20 mouse cellular contexts compared by ENCODE assay signal in the genomic region with DNA sequence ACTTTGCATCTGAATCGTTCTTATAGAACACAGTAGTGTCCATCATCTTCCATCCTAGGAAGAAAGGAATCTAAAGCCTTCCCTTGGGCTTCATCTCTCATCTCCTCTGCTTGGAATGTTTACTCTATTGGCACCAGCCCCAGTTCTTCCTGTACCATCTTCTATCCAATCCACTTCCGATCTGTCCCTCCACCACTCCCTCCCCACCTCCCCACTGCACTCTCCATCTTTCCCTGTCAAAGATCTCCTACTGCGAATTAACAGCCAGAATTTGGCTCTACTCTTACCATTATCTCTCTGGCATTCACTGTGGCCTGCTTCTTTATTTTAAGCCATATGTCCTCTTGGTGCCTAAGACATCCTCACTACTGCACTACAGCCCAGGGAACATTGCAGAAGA. TPM values are rescaled to one million over a fixed set of nuclear protein-coding genes. Genes with fewer than 3 reads are reported as not detected.
"Had no signal": no experiment of that assay in that cellular context is flagged by ENCODE, and none has a peak within 500 bp of the region (broad histone marks: within the 10 kb centered on the region; RNA-seq: fewer than 3 reads in every experiment).

No protein-coding gene starts in this region.

- H3K36me3 ChIP-seq: limb, embryonic 15.5 days; liver, embryonic 12.5 days; midbrain, embryonic 15.5 days; neural tube, embryonic 12.5 days; stomach, embryonic 15.5 days had no signal

- H3K9me3 ChIP-seq: limb, embryonic 15.5 days; liver, embryonic 12.5 days; midbrain, embryonic 15.5 days; neural tube, embryonic 12.5 days; stomach, embryonic 15.5 days had no signal

- DNase-seq: kidney, postnatal 36 days; lung, embryonic 14.5 days; lung, postnatal 10 days; lung, postnatal 4 days; right cerebral cortex, postnatal 4 days; spleen, adult 18-20 months; thymus, adult 2 months; thymus, postnatal 25 days had no signal

- H3K4me3 ChIP-seq: layer of hippocampus, adult 2 months; limb, embryonic 15.5 days; liver, embryonic 12.5 days; midbrain, embryonic 15.5 days; neural tube, embryonic 12.5 days; stomach, embryonic 15.5 days had no signal

- H3K4me1 ChIP-seq: limb, embryonic 15.5 days; liver, embryonic 12.5 days; midbrain, embryonic 15.5 days; neural tube, embryonic 12.5 days; stomach, embryonic 15.5 days had no signal

- H3K27me3 ChIP-seq: limb, embryonic 15.5 days; liver, embryonic 12.5 days; midbrain, embryonic 15.5 days; neural tube, embryonic 12.5 days; stomach, embryonic 15.5 days had no signal

- ATAC-seq: liver, embryonic 12.5 days; midbrain, embryonic 15.5 days had no signal

- H3K9ac ChIP-seq: limb, embryonic 15.5 days; liver, embryonic 12.5 days; lung, embryonic 14.5 days; midbrain, embryonic 15.5 days; neural tube, embryonic 12.5 days; stomach, embryonic 15.5 days had no signal

- H3K27ac ChIP-seq: kidney, postnatal 0 days; layer of hippocampus, adult 2 months; limb, embryonic 15.5 days; liver, embryonic 12.5 days; midbrain, embryonic 15.5 days; neural tube, embryonic 12.5 days; stomach, embryonic 15.5 days had no signal

- H3K4me2 ChIP-seq: limb, embryonic 15.5 days; liver, embryonic 12.5 days; lung, embryonic 14.5 days; midbrain, embryonic 11.5 days; midbrain, embryonic 15.5 days; neural tube, embryonic 12.5 days; stomach, embryonic 15.5 days had no signal

RNA-seq across cellular contexts. Expression of gene Lrrtm3, which starts 28.8 kb away (rescaled TPM):
- total RNA-seq: megakaryocyte, adult 5-6 weeks; monocyte, adult 5-6 weeks; neutrophil, adult 5-6 weeks had no signal
- polyA plus RNA-seq: liver, embryonic 16.5 days; thymus, adult 2 months had no signal
